Mouse (Mus musculus) E14TG2a.4 (cell line): ENCODE measurements at regions not wholly inside any gene's neighbourhood (a gene's known extent, or its start where the extent isn't known, plus 50 kb on each side); places are given as distances from the start of the nearest gene placed in this dataset.

Source experiments
- CTCF ChIP-seq: conservative IDR thresholded peaks from 2 replicates; pipeline ENCODE4 v1.5.1; 2014; ENCODE audit warnings: low read length
- POU5F1 ChIP-seq: IDR thresholded peaks from 2 replicates; pipeline ENCODE4 v1.6.1; 2014; ENCODE audit warnings: low read length, borderline replicate concordance

- TF ChIP-seq CTCF (no peak), POU5F1 (no peak)
Observed at GRCm38 (mm10) chr13:60007031-60007430, 170.1 kb downstream of the Gas1 start.
